Mouse (Mus musculus): ENCODE measurements at regions not wholly inside any gene's neighbourhood (a gene's known extent, or its start where the extent isn't known, plus 50 kb on each side); places are given as distances from the start of the nearest gene placed in this dataset.

- 71% methylated on average over 5 of the region's 5 CpGs for WGBS
- ATAC-seq (ENCODE audit: insufficient read depth, low read depth) (no peak), DNase-seq (ENCODE audit: low spot score) (no peak)
- TF ChIP-seq EP300 (IDR thresholded peaks at IDR 0.05; ENCODE audit: low read depth) = no peak
- TF ChIP-seq CTCF (IDR thresholded peaks at IDR 0.05; ENCODE audit: low read depth) = no peak
- H3K4me1 ChIP-seq (ENCODE audit: control insufficient read depth, insufficient read depth) = no peaks in the 10 kb centered on the region
- H3K4me2 ChIP-seq (ENCODE audit: low read depth, low read length) = no peak overlapping the region
- H3K27ac ChIP-seq (ENCODE audit: low read depth) = no peak overlapping the region
- no peaks in the 10 kb centered on the region for H3K36me3 ChIP-seq (replicated peaks; ENCODE audit: control insufficient read depth, insufficient read depth, low read length)
- no peaks in the 10 kb centered on the region for H3K9me3 ChIP-seq (replicated peaks; ENCODE audit: control insufficient read depth, low read length)
- no peaks in the 10 kb centered on the region for H3K27me3 ChIP-seq (ENCODE audit: control insufficient read depth, insufficient read depth, low read length)
- no peak overlapping the region for H3K9ac ChIP-seq (replicated peaks; ENCODE audit: low read depth, low read length)
- H3K4me3 ChIP-seq (ENCODE audit: low read depth, low read length) = no peak overlapping the region
These were observed 160.2 kb downstream of the Sox4 start for GRCm38 (mm10) chr13:28793166-28793935.

- Histone ChIP-seq H3K9ac (replicated peaks; ENCODE audit: low read depth, low read length) (no peak overlapping the region), H3K36me3 (replicated peaks; ENCODE audit: control insufficient read depth, insufficient read depth, low read length) (no peaks in the 10 kb centered on the region), H3K9me3 (replicated peaks; ENCODE audit: control insufficient read depth, low read length) (no peaks in the 10 kb centered on the region), H3K27ac (ENCODE audit: low read depth) (no peak overlapping the region), H3K4me1 (ENCODE audit: control insufficient read depth, insufficient read depth) (no peaks in the 10 kb centered on the region), H3K27me3 (ENCODE audit: control insufficient read depth, insufficient read depth, low read length) (no peaks in the 10 kb centered on the region), H3K4me3 (ENCODE audit: low read depth, low read length) (no peak overlapping the region), H3K4me2 (ENCODE audit: low read depth, low read length) (no peak overlapping the region)
- no peak for ATAC-seq (ENCODE audit: insufficient read depth, low read depth)
- no peak for DNase-seq (ENCODE audit: low spot score)
- WGBS = 88% methylated on average over 12 of the region's 12 CpGs
- TF ChIP-seq EP300 (IDR thresholded peaks at IDR 0.05; ENCODE audit: low read depth) (no peak), CTCF (IDR thresholded peaks at IDR 0.05; ENCODE audit: low read depth) (no peak)
These were observed 160.9 kb downstream of the Sox4 start for GRCm38 (mm10) chr13:28792461-28793165.

DNA sequence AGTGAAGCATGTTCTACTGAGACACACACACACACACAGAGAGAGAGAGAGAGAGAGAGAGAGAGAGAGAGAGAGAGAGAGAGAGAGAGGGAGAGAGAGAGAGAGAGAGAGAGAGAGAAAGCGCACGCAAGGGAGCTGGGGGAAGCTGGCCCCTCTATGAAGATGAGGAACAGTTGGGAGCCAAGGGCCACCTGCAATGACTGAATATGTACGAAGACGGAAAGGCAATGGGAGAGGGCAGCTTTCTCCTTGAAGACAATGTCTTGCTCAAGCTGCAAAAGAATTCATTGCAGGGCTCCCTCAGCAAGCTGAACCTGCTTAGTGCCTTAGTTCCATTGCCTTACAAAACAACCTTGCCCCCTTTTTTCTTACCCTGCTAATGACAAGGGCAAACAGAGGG, 163.1 kb downstream of the Sox4 start:
- ATAC-seq (ENCODE audit: insufficient read depth, low read depth) (no peak), DNase-seq (ENCODE audit: low spot score) (no peak)
- H3K4me2 ChIP-seq (ENCODE audit: low read depth, low read length) = no peak overlapping the region
- H3K27ac ChIP-seq (ENCODE audit: low read depth) = no peak overlapping the region
- no peak overlapping the region for H3K9ac ChIP-seq (replicated peaks; ENCODE audit: low read depth, low read length)
- TF ChIP-seq CTCF (IDR thresholded peaks at IDR 0.05; ENCODE audit: low read depth) (no peak), EP300 (IDR thresholded peaks at IDR 0.05; ENCODE audit: low read depth) (no peak)
- no peak overlapping the region for H3K4me3 ChIP-seq (ENCODE audit: low read depth, low read length)
- 80% methylated on average over 4 of the region's 4 CpGs for WGBS
- no peaks in the 10 kb centered on the region for H3K36me3 ChIP-seq (replicated peaks; ENCODE audit: control insufficient read depth, insufficient read depth, low read length)
- H3K4me1 ChIP-seq (ENCODE audit: control insufficient read depth, insufficient read depth) = no peaks in the 10 kb centered on the region
- no peaks in the 10 kb centered on the region for H3K9me3 ChIP-seq (replicated peaks; ENCODE audit: control insufficient read depth, low read length)
- no peaks in the 10 kb centered on the region for H3K27me3 ChIP-seq (ENCODE audit: control insufficient read depth, insufficient read depth, low read length)

DNA sequence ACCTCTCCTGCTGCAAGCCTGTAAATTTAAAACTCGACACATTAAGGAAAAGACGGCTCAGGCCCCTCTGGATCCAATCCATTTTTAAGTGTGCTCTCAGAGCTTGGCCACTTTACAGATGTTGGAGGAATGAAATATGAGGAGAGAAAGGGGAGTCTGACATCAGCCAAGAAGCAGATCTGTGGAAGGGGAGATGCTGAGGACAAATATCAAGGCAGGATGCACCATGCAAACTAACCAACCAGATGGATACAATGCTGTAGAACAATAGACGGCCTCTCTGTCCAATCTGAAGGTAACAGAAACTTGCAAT, 166.2 kb downstream of the Sox4 start:
- Histone ChIP-seq H3K4me2 (ENCODE audit: low read depth, low read length) (no peak overlapping the region), H3K9ac (replicated peaks; ENCODE audit: low read depth, low read length) (no peak overlapping the region), H3K4me1 (ENCODE audit: control insufficient read depth, insufficient read depth) (no peaks in the 10 kb centered on the region), H3K27ac (ENCODE audit: low read depth) (no peak overlapping the region), H3K27me3 (ENCODE audit: control insufficient read depth, insufficient read depth, low read length) (no peaks in the 10 kb centered on the region), H3K9me3 (replicated peaks; ENCODE audit: control insufficient read depth, low read length) (no peaks in the 10 kb centered on the region), H3K36me3 (replicated peaks; ENCODE audit: control insufficient read depth, insufficient read depth, low read length) (no peaks in the 10 kb centered on the region), H3K4me3 (ENCODE audit: low read depth, low read length) (no peak overlapping the region)
- DNase-seq (ENCODE audit: low spot score) (no peak), ATAC-seq (ENCODE audit: insufficient read depth, low read depth) (no peak)
- 46% methylated on average over 3 of the region's 3 CpGs for WGBS
- no peak for TF ChIP-seq CTCF (IDR thresholded peaks at IDR 0.05; ENCODE audit: low read depth)
- no peak for TF ChIP-seq EP300 (IDR thresholded peaks at IDR 0.05; ENCODE audit: low read depth)

DNA sequence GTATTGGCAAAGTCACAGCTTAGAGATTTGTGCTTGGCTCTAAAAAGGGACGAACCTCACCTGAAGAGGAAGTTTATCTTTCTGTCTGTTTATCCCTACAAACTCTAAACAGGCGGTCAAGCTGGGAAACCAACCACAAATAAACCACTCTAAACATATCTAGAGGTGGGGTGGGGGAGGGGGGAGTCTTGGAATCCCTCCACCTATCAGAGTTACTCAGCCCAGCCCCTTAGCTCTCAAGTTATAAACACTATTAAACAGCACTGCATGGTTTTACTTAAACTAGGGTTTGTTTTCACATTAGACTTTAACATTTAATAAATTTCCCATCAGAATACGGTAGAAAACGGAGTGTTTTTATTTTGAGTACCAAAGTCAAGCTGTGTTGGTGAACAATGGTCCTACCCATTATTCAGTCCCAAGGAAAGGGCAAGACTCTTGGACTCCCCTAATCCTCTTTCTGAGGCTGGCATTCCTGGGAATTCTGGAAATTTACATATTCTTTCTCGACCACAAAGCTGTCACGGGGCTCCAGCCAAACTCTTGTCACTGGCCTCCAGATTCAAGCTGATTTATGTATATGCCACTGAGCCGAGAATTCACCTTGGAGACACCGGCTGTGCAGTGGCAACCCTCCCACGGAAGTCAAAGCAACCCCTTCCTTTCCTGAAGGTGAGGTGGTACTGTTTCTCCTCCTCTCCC, 166.7 kb downstream of the Sox4 start:
- Histone ChIP-seq H3K9me3 (replicated peaks; ENCODE audit: control insufficient read depth, low read length) (no peaks in the 10 kb centered on the region), H3K36me3 (replicated peaks; ENCODE audit: control insufficient read depth, insufficient read depth, low read length) (no peaks in the 10 kb centered on the region), H3K9ac (replicated peaks; ENCODE audit: low read depth, low read length) (no peak overlapping the region), H3K4me1 (ENCODE audit: control insufficient read depth, insufficient read depth) (0 out of 2 replicates have a peak, but pooled peaks cover 4% of the 10 kb centered on the region), H3K4me2 (ENCODE audit: low read depth, low read length) (no peak overlapping the region), H3K4me3 (ENCODE audit: low read depth, low read length) (no peak overlapping the region), H3K27me3 (ENCODE audit: control insufficient read depth, insufficient read depth, low read length) (no peaks in the 10 kb centered on the region), H3K27ac (ENCODE audit: low read depth) (no peak overlapping the region)
- DNase-seq (ENCODE audit: low spot score) = no peak
- TF ChIP-seq EP300 (IDR thresholded peaks at IDR 0.05; ENCODE audit: low read depth) = no peak
- TF ChIP-seq CTCF (IDR thresholded peaks at IDR 0.05; ENCODE audit: low read depth) = no peak
- no peak for ATAC-seq (ENCODE audit: insufficient read depth, low read depth)
- WGBS = 60% methylated on average over 9 of the region's 9 CpGs
